Mouse (Mus musculus) retina, postnatal 1 day (tissue): ENCODE data around the gene Tspan17.
"Not testable (repeated sequence)": the region's sequence is repeated elsewhere in the genome, so short reads cannot be mapped to it uniquely, and the experiment has no call there.

ENCODE experiments used
- DNase-seq: peaks from one replicate; pipeline ENCODE4 v3.0.0-alpha.2; 2012

The Tspan17 gene

GRCm38 (mm10) chr13:54765281-54766191, 23.6 kb upstream of the Tspan17 start:
- DNase-seq: no peak

GRCm38 (mm10) chr13:54766192-54766768, 22.9 kb upstream of the Tspan17 start, which contains the start of gene Sncb:
Gene Sncb, minus strand, starts transcription at chr13:54766595.
- DNase-seq: peak; percentile 85

GRCm38 (mm10) chr13:54767012-54767411, 22.2 kb upstream of the Tspan17 start:
- DNase-seq: no peak

- no peak for DNase-seq
Measured at GRCm38 (mm10) chr13:54780592-54780991, 8.6 kb upstream of the Tspan17 start.

- DNase-seq: no peak
Measured at GRCm38 (mm10) chr13:54781086-54781485, 8.1 kb upstream of the Tspan17 start.

GRCm38 (mm10) chr13:54783235-54783634, 5.9 kb upstream of the Tspan17 start:
- no peak for DNase-seq

- DNase-seq: no peak
Measured at GRCm38 (mm10) chr13:54783698-54784097, 5.5 kb upstream of the Tspan17 start, which contains the start of gene Eif4e1b. Gene Eif4e1b, plus strand, starts transcription at chr13:54783998.

- DNase-seq: not testable (repeated sequence)
Measured at GRCm38 (mm10) chr13:54787591-54787990, 1.6 kb upstream of the Tspan17 start.

- peak; percentile 61 for DNase-seq
Measured at GRCm38 (mm10) chr13:54789561-54790397, 602 bp downstream of the Tspan17 start.

GRCm38 (mm10) chr13:54792259-54793230, 3.4 kb downstream of the Tspan17 start:
- peak; percentile 49 for DNase-seq

GRCm38 (mm10) chr13:54794002-54794577, 4.9 kb downstream of the Tspan17 start:
- no peak for DNase-seq

GRCm38 (mm10) chr13:54794843-54795242, 5.7 kb downstream of the Tspan17 start:
- DNase-seq: peak; percentile 19

GRCm38 (mm10) chr13:54797356-54797755, 8.2 kb downstream of the Tspan17 start:
- DNase-seq: peak; percentile 72

GRCm38 (mm10) chr13:54797861-54798643, 8.9 kb downstream of the Tspan17 start:
- DNase-seq: no peak

- no peak for DNase-seq
Measured at GRCm38 (mm10) chr13:54798740-54799139, 9.6 kb downstream of the Tspan17 start.

GRCm38 (mm10) chr13:54799701-54800100, 10.5 kb downstream of the Tspan17 start:
- DNase-seq: peak; percentile 83

- DNase-seq: no peak
Measured at GRCm38 (mm10) chr13:54800206-54800605, 11.0 kb downstream of the Tspan17 start.

- DNase-seq: peak; percentile 22
Measured at GRCm38 (mm10) chr13:54803010-54803409, 13.8 kb downstream of the Tspan17 start.

GRCm38 (mm10) chr13:54805134-54805838, 16.1 kb downstream of the Tspan17 start:
- peak; percentile 72 for DNase-seq

- peak; percentile 86 for DNase-seq
Measured at GRCm38 (mm10) chr13:54806434-54806976, 17.3 kb downstream of the Tspan17 start.
